Mouse (Mus musculus) thymus, postnatal 14 days (tissue): Measurements from ENCODE around the gene H6pd.

Experiments used
- DNase-seq: peaks from one replicate; pipeline ENCODE4 v3.0.0; 2021

Gene H6pd

GRCm38 (mm10) chr4:149941067-149941755 is 67.6 kb downstream of the H6pd start:
- no peak for DNase-seq

- no peak for DNase-seq
Observed at GRCm38 (mm10) chr4:149938701-149939100, 70.1 kb downstream of the H6pd start.

- no peak for DNase-seq
Observed at GRCm38 (mm10) chr4:149936921-149937320, 71.9 kb downstream of the H6pd start.

- no peak for DNase-seq
Observed at GRCm38 (mm10) chr4:149935470-149935869, 73.4 kb downstream of the H6pd start.

GRCm38 (mm10) chr4:149933519-149934245 is 75.1 kb downstream of the H6pd start:
- no peak for DNase-seq

- DNase-seq: no peak
Observed at GRCm38 (mm10) chr4:149933025-149933424, 75.8 kb downstream of the H6pd start.

- no peak for DNase-seq
Observed at GRCm38 (mm10) chr4:149932108-149932815, 76.6 kb downstream of the H6pd start.

- no peak for DNase-seq
Observed at GRCm38 (mm10) chr4:149930755-149931154, 78.1 kb downstream of the H6pd start.
